Mouse (Mus musculus) limb, embryonic 14.5 days (tissue): ENCODE data around the gene Snx15. TPM values are rescaled to one million over a fixed set of nuclear protein-coding genes. Genes with fewer than 3 reads are reported as not detected.

Experiments
- ATAC-seq: fragments of 200-750 bp; cut with Nextera tagmentation; 2 replicates; pipeline ENCODE4 v1.8.0; 2017; ENCODE audit warnings: low read depth, moderate number of reproducible peaks, moderate TSS enrichment; ENCODE audit not compliant: low FRiP score
- DNase-seq: peaks from one replicate; pipeline ENCODE4 v3.0.0-alpha.2; 2015; ENCODE audit warnings: low spot score
- H3K27ac ChIP-seq: fragments of 300-500 bp; sonication (generic); replicated peaks from 2 replicates; pipeline ENCODE4 v1.5.1; 2014; ENCODE audit warnings: low read depth, mild to moderate bottlenecking, low read length, moderate library complexity, mixed read lengths
- H3K27me3 ChIP-seq: fragments of 300-500 bp; sonication (generic); 2 replicates; pipeline ENCODE4 v1.6.1; 2014; ENCODE audit warnings: low read length, mixed read lengths; ENCODE audit not compliant: control insufficient read depth, insufficient read depth
- H3K36me3 ChIP-seq: fragments of 300-500 bp; sonication (generic); 2 replicates; pipeline ENCODE4 v1.6.1; 2014; ENCODE audit warnings: mild to moderate bottlenecking, low read length, moderate library complexity, mixed read lengths; ENCODE audit not compliant: control insufficient read depth, insufficient read depth
- H3K4me1 ChIP-seq: fragments of 300-500 bp; sonication (generic); 2 replicates; pipeline ENCODE4 v1.6.1; 2014; ENCODE audit warnings: antibody characterized with exemption, low read length, mixed read lengths; ENCODE audit not compliant: control insufficient read depth, insufficient read depth
- H3K4me2 ChIP-seq: fragments of 300-500 bp; sonication (generic); replicated peaks from 2 replicates; pipeline ENCODE4 v1.6.1; 2014; ENCODE audit warnings: low read depth, mild to moderate bottlenecking, low read length, moderate library complexity; ENCODE audit not compliant: severe bottlenecking
- H3K4me3 ChIP-seq: fragments of 300-500 bp; sonication (generic); replicated peaks from 2 replicates; pipeline ENCODE4 v1.5.1; 2014; ENCODE audit warnings: low read length
- H3K9ac ChIP-seq: fragments of 300-500 bp; sonication (generic); 2 replicates; pipeline ENCODE4 v1.6.1; 2014; ENCODE audit warnings: mild to moderate bottlenecking, low read depth, low read length, moderate library complexity; ENCODE audit not compliant: severe bottlenecking
- H3K9me3 ChIP-seq: fragments of 300-500 bp; sonication (generic); 2 replicates; pipeline ENCODE4 v1.6.1; 2016; ENCODE audit warnings: low read length; ENCODE audit not compliant: control insufficient read depth
- POLR2A ChIP-seq: fragments of 200-500 bp; IDR thresholded peaks from 2 replicates; pipeline ENCODE4 v1.8.0; 2012; ENCODE audit warnings: inconsistent platforms, mild to moderate bottlenecking, moderate library complexity, borderline replicate concordance; ENCODE audit not compliant: insufficient read depth, insufficient read length; ENCODE audit errors: extremely low read depth
- whole genome bisulfite sequencing: fragments of 180-500 bp; shearing (Covaris S2); extraction: QIAGEN DNeasy Blood & Tissue Kit; methylation state at CpG from one replicate; pipeline ENCODE4 v1.1.7; 2014; 5-methylcytosine and 5-hydroxymethylcytosine counted together
- polyA plus RNA-seq, 2 experiments: library from polyadenylated mRNA; depleted of rRNA in 1 of 2; stranded (reverse) in 1 of 2; unstranded in 1 of 2; fragments of >200 nt; fragmentation: Nextera tagmentation in 1 of 2; extraction: Ambion mirVana in 1 of 2; gene quantifications; 2 replicates each; pipeline versions ENCODE4 v1.2.1 to v1.2.3; 2012 to 2014

Gene Snx15
- polyA plus RNA-seq, 2 experiments = 30.2 to 36.4 TPM

- Histone ChIP-seq H3K27ac (peak within 1 kb of the TSS; percentile 78), H3K27me3 (no peaks in the 10 kb centered on the region), H3K9ac (peak within 1 kb of the TSS; percentile 76), H3K9me3 (no peaks in the 10 kb centered on the region), H3K4me2 (peak within 1 kb of the TSS; percentile 93), H3K36me3 (peaks cover 47% of the 10 kb centered on the region), H3K4me1 (peaks cover 13% of the 10 kb centered on the region), H3K4me3 (peak within 1 kb of the TSS; percentile 70)
- under 1% methylated on average over 58 of the region's 58 CpGs for WGBS
- 0 out of 2 replicates have a peak, but pooled peaks have one; percentile 8 for TF ChIP-seq POLR2A
- ATAC-seq (peak; percentile 91), DNase-seq (peak; percentile 98)
These were observed 43.4 kb downstream of the Snx15 start, which contains the start of the genes Zfpl1 and Cdca5 for GRCm38 (mm10) chr19:6084478-6085248. Gene Zfpl1 (minus strand): TSS chr19:6084956. Gene Cdca5 (plus strand): TSS chr19:6084983.

GRCm38 (mm10) chr19:6082156-6082555 is 45.9 kb downstream of the Snx15 start, which contains the start of gene Gm28374:
Gene Gm28374 (minus strand): TSS chr19:6082256.
- peaks cover 35% of the 10 kb centered on the region for H3K36me3 ChIP-seq
- TF ChIP-seq POLR2A = no peak
- H3K4me1 ChIP-seq = peaks cover 13% of the 10 kb centered on the region
- H3K27me3 ChIP-seq = no peaks in the 10 kb centered on the region
- WGBS = 89% methylated on average over 9 of the region's 9 CpGs
- no peak for DNase-seq
- H3K4me2 ChIP-seq = no peak within 1 kb of the TSS
- no peak within 1 kb of the TSS for H3K9ac ChIP-seq
- H3K27ac ChIP-seq = no peak within 1 kb of the TSS
- H3K9me3 ChIP-seq = no peaks in the 10 kb centered on the region
- H3K4me3 ChIP-seq = no peak within 1 kb of the TSS
- no peak for ATAC-seq

DNA sequence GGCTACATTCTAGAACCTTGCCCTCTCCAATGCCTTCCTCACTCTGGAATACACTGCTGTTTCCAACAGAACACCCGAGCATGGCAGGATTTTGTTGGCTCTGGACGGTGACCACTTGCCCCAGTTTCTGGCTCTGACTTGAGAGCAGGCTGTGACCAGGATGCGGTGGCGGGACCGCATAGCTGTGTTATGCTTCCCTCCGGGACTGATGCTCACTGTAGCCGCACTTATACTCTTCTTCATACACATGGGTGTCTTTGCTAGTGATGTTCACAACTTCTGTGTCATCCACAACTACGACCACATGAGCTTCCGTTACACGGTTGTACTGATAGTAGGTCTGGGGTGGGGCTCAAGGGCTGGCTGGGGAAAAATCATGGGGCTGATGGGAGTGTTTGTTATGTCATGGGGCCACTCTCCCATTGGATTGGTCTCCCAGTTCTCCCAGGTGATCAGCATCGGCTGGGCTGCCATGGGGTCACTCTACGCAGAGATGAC is 48.1 kb downstream of the Snx15 start, which contains the start of gene Tmem262:
TSS of gene Tmem262 (plus strand) at position 51 of the 498 bp plus-strand sequence.
- WGBS = 95% methylated on average over 12 of the region's 12 CpGs
- H3K36me3 ChIP-seq = peaks cover 35% of the 10 kb centered on the region
- H3K4me1 ChIP-seq = peaks cover 12% of the 10 kb centered on the region
- no peak within 1 kb of the TSS for H3K4me2 ChIP-seq
- H3K27me3 ChIP-seq = no peaks in the 10 kb centered on the region
- H3K27ac ChIP-seq = no peak within 1 kb of the TSS
- ATAC-seq (no peak), DNase-seq (no peak)
- no peaks in the 10 kb centered on the region for H3K9me3 ChIP-seq
- no peak within 1 kb of the TSS for H3K4me3 ChIP-seq
- TF ChIP-seq POLR2A = no peak
- no peak within 1 kb of the TSS for H3K9ac ChIP-seq

DNA sequence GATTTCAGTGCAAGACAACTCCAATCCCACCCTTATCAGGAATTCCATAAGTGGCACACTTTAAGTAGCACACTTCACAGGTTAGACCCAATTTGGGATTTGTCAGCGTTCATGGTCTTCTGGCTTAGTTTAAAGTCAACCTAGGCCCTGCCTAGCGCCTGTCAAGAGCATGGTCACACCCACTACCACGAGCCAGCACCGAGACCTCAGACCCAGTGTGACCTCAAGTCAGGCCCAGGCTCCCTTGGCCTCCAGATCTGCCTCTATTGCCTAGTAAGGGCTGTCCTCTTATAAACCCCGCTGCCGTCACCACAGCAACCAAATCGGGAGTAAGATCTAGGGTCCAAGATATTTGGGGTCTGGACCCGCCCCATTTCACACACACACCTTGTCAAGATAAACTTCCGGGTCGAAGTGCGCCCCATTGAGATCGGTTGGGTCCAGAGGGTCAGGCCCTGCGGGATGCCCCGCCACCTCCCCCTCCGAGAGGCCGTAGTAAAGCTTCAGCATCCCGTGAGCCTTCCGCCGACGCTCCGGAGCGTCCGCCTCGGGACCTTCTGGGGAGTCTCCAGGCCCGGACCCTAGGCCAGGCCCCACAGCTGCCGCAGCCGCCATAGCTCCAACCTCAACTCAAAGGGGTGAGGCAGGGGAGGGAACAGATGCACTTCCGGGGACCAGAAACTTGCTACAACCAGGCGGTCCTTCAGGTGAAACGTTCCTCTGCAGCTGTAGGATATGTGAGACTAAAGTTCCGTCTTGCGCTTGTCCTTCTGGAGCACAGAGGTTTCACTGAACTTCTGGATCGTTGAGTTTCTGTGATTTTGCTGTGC is 51.3 kb downstream of the Snx15 start, which contains the start of gene Vps51:
TSS of gene Vps51 (minus strand) at position 668 of the 830 bp plus-strand sequence.
- WGBS = 1% methylated on average over 33 of the region's 33 CpGs
- DNase-seq (peak; percentile 95), ATAC-seq (peak; percentile 88)
- Histone ChIP-seq H3K9me3 (no peaks in the 10 kb centered on the region), H3K27ac (peak within 1 kb of the TSS; percentile 73), H3K9ac (peak within 1 kb of the TSS; percentile 70), H3K4me1 (peaks cover 3% of the 10 kb centered on the region; the same call in 1 of the 2 replicates), H3K27me3 (no peaks in the 10 kb centered on the region), H3K36me3 (peaks cover 38% of the 10 kb centered on the region), H3K4me3 (peak within 1 kb of the TSS; percentile 72), H3K4me2 (peak within 1 kb of the TSS; percentile 82)
- TF ChIP-seq POLR2A = no peak

GRCm38 (mm10) chr19:6073889-6074288 is 54.2 kb downstream of the Snx15 start:
- Histone ChIP-seq H3K27ac (no peak overlapping the region), H3K9ac (no peak overlapping the region), H3K4me1 (peaks cover 3% of the 10 kb centered on the region; the same call in 1 of the 2 replicates), H3K36me3 (peaks cover 43% of the 10 kb centered on the region), H3K4me3 (no peak overlapping the region), H3K27me3 (no peaks in the 10 kb centered on the region), H3K4me2 (no peak overlapping the region), H3K9me3 (no peaks in the 10 kb centered on the region)
- ATAC-seq (no peak), DNase-seq (no peak)
- 91% methylated on average over 5 of the region's 5 CpGs for WGBS
- no peak for TF ChIP-seq POLR2A
